Mouse (Mus musculus) limb, embryonic 14.5 days (tissue): ENCODE measurements around the gene Vmn2r38. TPM values are rescaled to one million over a fixed set of nuclear protein-coding genes. Genes with fewer than 3 reads are reported as not detected.
"Not testable (repeated sequence)": the region's sequence is repeated elsewhere in the genome, so short reads cannot be mapped to it uniquely, and the experiment has no call there.

Source experiments
- ATAC-seq: fragments of 200-750 bp; cut with Nextera tagmentation; 2 replicates; pipeline ENCODE4 v1.8.0; 2017; ENCODE audit warnings: low read depth, moderate number of reproducible peaks, moderate TSS enrichment; ENCODE audit not compliant: low FRiP score
- DNase-seq: peaks from one replicate; pipeline ENCODE4 v3.0.0-alpha.2; 2015; ENCODE audit warnings: low spot score
- H3K27ac ChIP-seq: fragments of 300-500 bp; sonication (generic); replicated peaks from 2 replicates; pipeline ENCODE4 v1.5.1; 2014; ENCODE audit warnings: low read depth, mild to moderate bottlenecking, low read length, moderate library complexity, mixed read lengths
- H3K27me3 ChIP-seq: fragments of 300-500 bp; sonication (generic); 2 replicates; pipeline ENCODE4 v1.6.1; 2014; ENCODE audit warnings: low read length, mixed read lengths; ENCODE audit not compliant: control insufficient read depth, insufficient read depth
- H3K36me3 ChIP-seq: fragments of 300-500 bp; sonication (generic); 2 replicates; pipeline ENCODE4 v1.6.1; 2014; ENCODE audit warnings: mild to moderate bottlenecking, low read length, moderate library complexity, mixed read lengths; ENCODE audit not compliant: control insufficient read depth, insufficient read depth
- H3K4me1 ChIP-seq: fragments of 300-500 bp; sonication (generic); 2 replicates; pipeline ENCODE4 v1.6.1; 2014; ENCODE audit warnings: antibody characterized with exemption, low read length, mixed read lengths; ENCODE audit not compliant: control insufficient read depth, insufficient read depth
- H3K4me2 ChIP-seq: fragments of 300-500 bp; sonication (generic); replicated peaks from 2 replicates; pipeline ENCODE4 v1.6.1; 2014; ENCODE audit warnings: low read depth, mild to moderate bottlenecking, low read length, moderate library complexity; ENCODE audit not compliant: severe bottlenecking
- H3K4me3 ChIP-seq: fragments of 300-500 bp; sonication (generic); replicated peaks from 2 replicates; pipeline ENCODE4 v1.5.1; 2014; ENCODE audit warnings: low read length
- H3K9ac ChIP-seq: fragments of 300-500 bp; sonication (generic); 2 replicates; pipeline ENCODE4 v1.6.1; 2014; ENCODE audit warnings: mild to moderate bottlenecking, low read depth, low read length, moderate library complexity; ENCODE audit not compliant: severe bottlenecking
- H3K9me3 ChIP-seq: fragments of 300-500 bp; sonication (generic); 2 replicates; pipeline ENCODE4 v1.6.1; 2016; ENCODE audit warnings: low read length; ENCODE audit not compliant: control insufficient read depth
- WGBS: fragments of 180-500 bp; shearing (Covaris S2); extraction: QIAGEN DNeasy Blood & Tissue Kit; methylation state at CpG from one replicate; pipeline ENCODE4 v1.1.7; 2014; 5-methylcytosine and 5-hydroxymethylcytosine counted together
- polyA plus RNA-seq, 2 experiments: library from polyadenylated mRNA; depleted of rRNA in 1 of 2; stranded (reverse) in 1 of 2; unstranded in 1 of 2; fragments of >200 nt; fragmentation: Nextera tagmentation in 1 of 2; extraction: Ambion mirVana in 1 of 2; gene quantifications; 2 replicates each; pipeline versions ENCODE4 v1.2.1 to v1.2.3; 2012 to 2014

Vmn2r38 gene
- polyA plus RNA-seq (2012; rRNA removed): not detected in 2 replicates
- polyA plus RNA-seq (2014; fragmentation: Nextera tagmentation; extraction: Ambion mirVana): not detected in 2 replicates

GRCm38 (mm10) chr7:9097781-9098180, at the start of gene Vmn2r38:
TSS of gene Vmn2r38 (minus strand) at chr7:9097881.
- H3K4me3 ChIP-seq, H3K4me2 ChIP-seq, H3K4me1 ChIP-seq, H3K9ac ChIP-seq, H3K27me3 ChIP-seq, H3K9me3 ChIP-seq, H3K27ac ChIP-seq, ATAC-seq, H3K36me3 ChIP-seq, DNase-seq: not testable (repeated sequence)

GRCm38 (mm10) chr7:9065353-9065752, 32.3 kb downstream of the Vmn2r38 start:
- not testable (repeated sequence) for H3K9me3 ChIP-seq, H3K4me2 ChIP-seq, DNase-seq, H3K36me3 ChIP-seq, H3K4me3 ChIP-seq, ATAC-seq, H3K27ac ChIP-seq, H3K4me1 ChIP-seq, H3K27me3 ChIP-seq, H3K9ac ChIP-seq
- WGBS: 77% methylated on average over 4 of the region's 4 CpGs

GRCm38 (mm10) chr7:9030698-9031097, 67.0 kb downstream of the Vmn2r38 start, which contains the start of gene Vmn2r39:
TSS of gene Vmn2r39 (minus strand) at chr7:9030798.
- DNase-seq, H3K36me3 ChIP-seq, H3K4me1 ChIP-seq, H3K27ac ChIP-seq, H3K27me3 ChIP-seq, H3K4me2 ChIP-seq, H3K9ac ChIP-seq, ATAC-seq, H3K9me3 ChIP-seq, H3K4me3 ChIP-seq: not testable (repeated sequence)

Other genes starting within 250 kb of the Vmn2r38 start
- gene Vmn2r40, start 166.4 kb downstream of the Vmn2r38 start, polyA plus RNA-seq (2012; rRNA removed): not detected in 2 replicates
- not detected in 2 replicates for gene Vmn2r40, start 166.4 kb downstream of the Vmn2r38 start, polyA plus RNA-seq (2014; fragmentation: Nextera tagmentation; extraction: Ambion mirVana)
- gene Vmn2r39, start 67.1 kb downstream of the Vmn2r38 start, polyA plus RNA-seq (2012; rRNA removed): not detected in 2 replicates
- not detected in 2 replicates for gene Vmn2r39, start 67.1 kb downstream of the Vmn2r38 start, polyA plus RNA-seq (2014; fragmentation: Nextera tagmentation; extraction: Ambion mirVana)
- not detected in 2 replicates for gene Vmn2r37, start 125.8 kb upstream of the Vmn2r38 start, polyA plus RNA-seq (2012; rRNA removed)
- not detected in 2 replicates for gene Vmn2r37, start 125.8 kb upstream of the Vmn2r38 start, polyA plus RNA-seq (2014; fragmentation: Nextera tagmentation; extraction: Ambion mirVana)